Mouse (Mus musculus) liver, adult 2 months (tissue): ENCODE results near the gene Tut7. TPM values are rescaled to one million over a fixed set of nuclear protein-coding genes. Genes with fewer than 3 reads are reported as not detected.
"Not testable (repeated sequence)": the region's sequence is repeated elsewhere in the genome, so short reads cannot be mapped to it uniquely, and the experiment has no call there.

Source experiments
- DNase-seq: peaks from one replicate; pipeline ENCODE4 v3.0.0-alpha.2; 2011; ENCODE audit warnings: low read depth, low spot score; ENCODE audit errors: extremely low read depth
- H3K27ac ChIP-seq: fragments of 200-500 bp; replicated peaks from 2 replicates; pipeline ENCODE4 v1.5.1; 2012; ENCODE audit warnings: low read depth, mild to moderate bottlenecking, control low read depth, inconsistent platforms, low read length; ENCODE audit not compliant: insufficient read depth
- H3K27me3 ChIP-seq: fragments of 200-500 bp; 2 replicates; pipeline ENCODE4 v1.6.1; 2012; ENCODE audit warnings: mild to moderate bottlenecking, moderate library complexity, low read length, inconsistent platforms; ENCODE audit not compliant: control insufficient read depth, insufficient read depth
- H3K36me3 ChIP-seq: fragments of 200-500 bp; 2 replicates; pipeline ENCODE4 v1.6.1; 2012; ENCODE audit warnings: low read length, inconsistent platforms; ENCODE audit not compliant: control insufficient read depth, insufficient read depth
- H3K4me1 ChIP-seq: fragments of 200-500 bp; 2 replicates; pipeline ENCODE4 v1.6.1; 2011; ENCODE audit warnings: low read length; ENCODE audit not compliant: control insufficient read depth, insufficient read depth
- H3K4me3 ChIP-seq: fragments of 200-500 bp; 2 replicates; pipeline ENCODE4 v1.5.1; 2011; ENCODE audit warnings: low read depth, mild to moderate bottlenecking, control low read depth, low read length, moderate library complexity; ENCODE audit not compliant: insufficient read depth
- H3K79me2 ChIP-seq: fragments of 200-500 bp; 2 replicates; pipeline ENCODE4 v1.6.1; 2012; ENCODE audit warnings: inconsistent platforms, mild to moderate bottlenecking, low read length, moderate library complexity; ENCODE audit not compliant: control insufficient read depth, insufficient read depth
- H3K9ac ChIP-seq: fragments of 200-500 bp; 2 replicates; pipeline ENCODE4 v1.6.1; 2012; ENCODE audit warnings: low read depth, mild to moderate bottlenecking, control low read depth, inconsistent platforms, low read length
- CTCF ChIP-seq: fragments of 200-500 bp; IDR thresholded peaks from 2 replicates; pipeline ENCODE4 v1.5.1; 2011; ENCODE audit warnings: low read depth, low read length, control low read depth
- POLR2A ChIP-seq: fragments of 200-500 bp; IDR thresholded peaks from 2 replicates; pipeline ENCODE4 v1.6.1; 2011; ENCODE audit warnings: low read length, control low read depth; ENCODE audit not compliant: insufficient read depth; ENCODE audit errors: extremely low read depth
- WGBS: fragments of 180-500 bp; shearing (Covaris S2); methylation state at CpG from one replicate; pipeline ENCODE4 v1.1.7; 2018; 5-methylcytosine and 5-hydroxymethylcytosine counted together
- polyA plus RNA-seq: library from polyadenylated mRNA; depleted of rRNA; stranded (reverse); fragments of >200 nt; gene quantifications from 2 replicates; pipeline ENCODE4 v1.2.3, GENCODE M21; 2012
- total RNA-seq: library from RNA; depleted of rRNA; stranded (reverse); fragments of >200 nt; gene quantifications from 2 replicates; pipeline ENCODE4 v1.2.3, GENCODE M21; 2014

Gene Tut7
- total and polyA plus RNA-seq, 2 experiments: 17.7 to 56.9 TPM

DNA sequence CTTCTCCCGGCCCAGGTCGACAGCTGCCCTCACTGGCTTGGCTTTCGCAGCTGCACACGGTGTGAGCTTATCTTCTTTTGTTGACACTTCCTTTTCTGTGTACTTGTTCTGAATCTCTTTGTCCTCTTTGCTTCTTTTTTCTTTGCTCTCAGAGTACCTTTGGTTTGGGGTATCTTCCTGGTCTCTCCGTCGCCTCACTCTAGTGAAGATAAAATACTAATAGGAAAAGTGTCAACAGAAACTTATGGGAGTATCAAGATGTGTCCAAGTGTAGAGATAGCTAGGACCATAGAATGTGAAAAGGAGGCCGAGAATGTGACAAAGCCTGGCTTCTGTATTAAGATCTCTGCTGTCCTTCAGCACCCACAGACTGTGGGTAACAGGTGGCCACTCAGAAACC, 40.8 kb downstream of the Tut7 start, which contains the start of gene Gm49354:
TSS of gene Gm49354 (minus strand) at position 101 of the 400 bp plus-strand sequence.
- no peak for DNase-seq
- Histone ChIP-seq H3K79me2 (no peaks in the 10 kb centered on the region), H3K27me3 (no peaks in the 10 kb centered on the region), H3K4me3 (no peak within 1 kb of the TSS), H3K4me1 (no peaks in the 10 kb centered on the region), H3K9ac (no peak within 1 kb of the TSS), H3K36me3 (peaks cover 86% of the 10 kb centered on the region), H3K27ac (no peak within 1 kb of the TSS)
- no peak for TF ChIP-seq POLR2A
- no peak for TF ChIP-seq CTCF
- 79% methylated on average over 7 of the region's 7 CpGs for WGBS

DNA sequence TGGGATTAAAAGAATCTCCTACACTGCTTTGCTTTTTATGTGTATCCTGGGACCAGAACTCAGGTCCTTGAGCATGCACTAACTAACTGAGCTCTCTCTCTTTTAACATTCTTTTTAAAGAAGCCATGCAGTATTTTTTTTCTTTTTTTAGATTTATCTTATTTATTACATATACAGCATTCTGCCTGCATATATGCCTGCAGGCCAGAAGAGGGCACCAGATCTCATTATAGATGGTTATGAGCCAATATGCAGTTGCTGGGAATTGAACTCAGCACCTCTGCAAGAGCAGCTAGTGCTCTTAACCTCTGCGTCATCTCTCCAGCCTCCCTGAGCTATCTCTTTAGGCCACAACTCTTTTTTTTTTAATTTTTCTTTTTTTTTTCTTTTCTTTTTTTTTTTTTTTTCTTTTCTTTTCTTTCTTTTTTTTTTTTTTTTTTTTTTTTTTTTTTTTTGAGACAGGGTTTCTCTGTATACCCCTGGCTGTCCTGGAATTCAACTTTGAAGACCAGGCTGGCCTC, 43.1 kb downstream of the Tut7 start:
- not testable (repeated sequence) for DNase-seq, H3K27me3 ChIP-seq, H3K4me1 ChIP-seq, H3K79me2 ChIP-seq, H3K9ac ChIP-seq, H3K27ac ChIP-seq, H3K4me3 ChIP-seq
- H3K36me3 ChIP-seq: peaks cover 86% of the 10 kb centered on the region
- WGBS: 90% methylated on average over 1 of the region's 1 CpGs

DNA sequence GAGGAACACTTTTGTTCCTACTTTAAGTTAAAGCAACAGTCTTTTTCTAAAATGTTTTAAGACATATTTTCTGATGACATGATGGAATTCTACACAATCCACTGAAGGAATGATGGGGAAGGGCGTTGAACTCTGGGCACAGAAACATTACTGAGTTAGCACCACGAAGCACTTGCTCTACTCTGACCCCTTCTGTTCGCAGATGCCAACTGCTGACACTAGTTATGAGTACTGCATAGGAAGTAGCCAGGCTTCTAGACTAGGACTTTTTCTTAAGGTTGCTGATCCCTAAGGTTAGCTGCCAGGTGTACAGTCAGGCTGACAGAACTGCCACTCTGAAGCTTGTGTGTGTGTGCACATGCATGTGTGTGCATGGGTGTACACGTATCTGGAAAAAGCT, 43.7 kb downstream of the Tut7 start:
- H3K4me1 ChIP-seq: no peaks in the 10 kb centered on the region
- H3K36me3 ChIP-seq: peaks cover 81% of the 10 kb centered on the region
- TF ChIP-seq POLR2A: no peak
- no peak for TF ChIP-seq CTCF
- no peaks in the 10 kb centered on the region for H3K27me3 ChIP-seq
- H3K9ac ChIP-seq: no peak overlapping the region
- H3K4me3 ChIP-seq: no peak overlapping the region
- no peak for DNase-seq
- 70% methylated on average over 4 of the region's 4 CpGs for WGBS
- no peaks in the 10 kb centered on the region for H3K79me2 ChIP-seq
- H3K27ac ChIP-seq: no peak overlapping the region

DNA sequence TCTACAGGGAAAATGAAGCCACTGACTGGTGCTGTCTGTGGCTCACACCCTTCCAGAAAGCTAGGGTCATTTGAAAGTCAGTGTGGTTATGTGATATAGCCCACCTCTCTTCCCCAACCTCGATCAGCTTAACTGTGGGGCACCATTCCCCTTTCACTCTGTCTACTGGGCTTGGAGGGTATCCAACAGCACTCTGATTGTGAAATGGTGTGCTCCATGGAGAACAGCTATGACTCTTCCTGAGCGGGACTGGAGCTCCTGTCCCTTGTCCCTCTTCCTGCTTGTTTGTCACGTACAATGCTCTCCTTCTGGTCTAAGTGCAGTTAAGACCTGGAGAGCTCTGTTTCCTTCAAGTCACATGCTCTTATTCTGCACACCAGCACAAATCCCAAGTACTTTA, 47.8 kb downstream of the Tut7 start:
- no peaks in the 10 kb centered on the region for H3K79me2 ChIP-seq
- peak; percentile 47 for DNase-seq
- TF ChIP-seq CTCF (no peak), POLR2A (no peak)
- H3K4me3 ChIP-seq: no peak overlapping the region
- H3K9ac ChIP-seq: no peak overlapping the region
- WGBS: 8% methylated on average over 3 of the region's 3 CpGs
- H3K36me3 ChIP-seq: peaks cover 51% of the 10 kb centered on the region
- H3K4me1 ChIP-seq: peaks cover 5% of the 10 kb centered on the region; the same call in 1 of the 2 replicates
- H3K27ac ChIP-seq: no peak overlapping the region
- H3K27me3 ChIP-seq: no peaks in the 10 kb centered on the region

DNA sequence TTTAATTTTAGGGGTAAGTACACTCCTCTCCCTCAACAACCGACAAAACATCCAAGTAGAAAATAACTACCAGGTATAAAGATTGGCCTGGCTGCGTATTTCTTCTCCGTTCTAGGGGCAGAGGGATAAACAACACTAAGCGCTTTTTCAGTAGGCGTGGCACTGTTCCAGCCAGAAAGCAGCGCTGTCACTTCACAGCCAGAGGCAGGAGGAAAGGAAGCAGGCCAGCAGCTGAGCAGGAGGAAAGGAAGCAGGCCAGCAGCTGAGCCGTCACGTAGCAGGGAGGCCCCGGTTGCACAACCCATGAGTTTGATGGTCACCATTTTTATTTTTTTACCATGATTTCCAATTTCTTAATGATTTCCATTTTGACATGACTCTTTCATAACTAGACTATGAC, 51.7 kb downstream of the Tut7 start:
- peaks cover 17% of the 10 kb centered on the region; the same call in 1 of the 2 replicates for H3K79me2 ChIP-seq
- peak overlapping the region; percentile 94 for H3K27ac ChIP-seq
- TF ChIP-seq CTCF (no peak), POLR2A (no peak)
- WGBS: 6% methylated on average over 9 of the region's 9 CpGs
- no peak overlapping the region for H3K4me3 ChIP-seq
- no peak overlapping the region for H3K9ac ChIP-seq
- H3K4me1 ChIP-seq: peaks cover 25% of the 10 kb centered on the region
- peaks cover 19% of the 10 kb centered on the region for H3K36me3 ChIP-seq
- peak; percentile 78 for DNase-seq
- H3K27me3 ChIP-seq: no peaks in the 10 kb centered on the region

DNA sequence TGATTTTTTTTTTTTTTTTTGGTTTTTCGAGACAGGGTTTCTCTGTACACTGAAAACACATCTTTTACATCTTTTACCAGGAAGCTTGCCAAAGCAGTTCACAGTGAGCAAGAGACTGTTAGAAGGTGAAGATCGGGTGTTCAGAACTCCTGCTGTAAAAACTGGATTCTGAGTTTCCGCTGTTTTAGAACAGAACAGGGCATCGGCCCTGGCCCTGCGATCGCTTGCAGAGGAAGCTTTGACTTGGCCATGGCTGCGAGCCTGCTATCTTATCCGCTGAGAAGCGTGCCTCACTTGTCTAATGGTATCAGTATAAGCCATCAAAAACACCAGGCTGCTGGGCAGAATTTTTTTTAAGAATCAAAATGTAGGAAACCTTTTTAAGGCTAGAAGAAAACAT, 52.1 kb downstream of the Tut7 start:
- TF ChIP-seq CTCF (no peak), POLR2A (no peak)
- no peak for DNase-seq
- peak overlapping the region; percentile 94 for H3K27ac ChIP-seq
- WGBS: 14% methylated on average over 9 of the region's 9 CpGs
- peak overlapping the region; percentile 58 for H3K9ac ChIP-seq
- no peaks in the 10 kb centered on the region for H3K27me3 ChIP-seq
- peaks cover 26% of the 10 kb centered on the region for H3K4me1 ChIP-seq
- peaks cover 16% of the 10 kb centered on the region for H3K36me3 ChIP-seq
- H3K4me3 ChIP-seq: peak overlapping the region; percentile 27; the same call in 1 of the 2 replicates
- H3K79me2 ChIP-seq: peaks cover 21% of the 10 kb centered on the region
